Mouse (Mus musculus): ENCODE measurements at regions not wholly inside any gene's neighbourhood (a gene's known extent, or its start where the extent isn't known, plus 50 kb on each side); places are given as distances from the start of the nearest gene placed in this dataset.

DNA sequence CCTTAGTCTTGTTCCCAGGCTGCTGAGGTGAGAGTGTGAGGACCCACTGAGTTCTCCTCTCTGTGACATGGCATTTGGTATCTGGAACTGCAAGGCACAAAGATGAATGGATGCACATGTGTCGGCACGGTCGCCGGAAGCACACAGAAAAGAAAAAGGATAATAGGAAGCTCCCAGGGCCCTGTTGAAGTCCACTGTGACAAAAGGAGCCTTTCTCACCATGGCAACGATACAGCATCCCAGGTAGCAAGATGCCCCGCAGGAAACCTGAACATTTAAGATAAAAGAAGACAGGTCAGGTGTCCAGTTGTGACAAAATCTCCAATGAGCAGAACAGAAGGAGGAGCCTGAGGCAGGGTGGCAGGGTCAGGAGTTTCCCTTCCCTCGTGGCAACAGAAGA, 87.5 kb downstream of the Hs3st3b1 start:
- in situ Hi-C loops (cut with MboI, MseI) = no loop called here

Data from regulatory T cell (primary cell).